Mouse (Mus musculus) spleen, adult 2 months (tissue): ENCODE data around the gene Ift81. TPM values are rescaled to one million over a fixed set of nuclear protein-coding genes. Genes with fewer than 3 reads are reported as not detected.

Experiments used
- DNase-seq, 2 experiments: peaks; one replicate each; pipeline versions ENCODE4 v3.0.0 to v3.0.0-alpha.2; 2012 to 2021; ENCODE audit warnings: low spot score in 2 of 2, low read depth in 1 of 2
- H3K27ac ChIP-seq: fragments of 200-500 bp; 2 replicates; pipeline ENCODE4 v1.5.1; 2012; ENCODE audit warnings: low read length, inconsistent platforms; ENCODE audit not compliant: insufficient read depth
- H3K27me3 ChIP-seq: fragments of 200-500 bp; 2 replicates; pipeline ENCODE4 v1.6.1; 2012; ENCODE audit warnings: mild to moderate bottlenecking, moderate library complexity, low read length, inconsistent platforms; ENCODE audit not compliant: control insufficient read depth, insufficient read depth
- H3K36me3 ChIP-seq: fragments of 200-500 bp; 2 replicates; pipeline ENCODE4 v1.6.1; 2012; ENCODE audit warnings: mild to moderate bottlenecking, low read length, inconsistent platforms; ENCODE audit not compliant: control insufficient read depth, insufficient read depth
- H3K4me1 ChIP-seq: fragments of 200-500 bp; 2 replicates; pipeline ENCODE4 v1.6.1; 2011; ENCODE audit warnings: inconsistent platforms; ENCODE audit not compliant: control insufficient read depth, insufficient read depth, insufficient read length
- H3K4me3 ChIP-seq: fragments of 200-500 bp; 2 replicates; pipeline ENCODE4 v1.5.1; 2011; ENCODE audit warnings: mild to moderate bottlenecking, inconsistent platforms; ENCODE audit not compliant: insufficient read depth, insufficient read length; ENCODE audit errors: extremely low read depth
- CTCF ChIP-seq: fragments of 200-500 bp; IDR thresholded peaks from 2 replicates; pipeline ENCODE4 v1.5.1; 2011; ENCODE audit warnings: mild to moderate bottlenecking, inconsistent platforms; ENCODE audit not compliant: insufficient read depth, insufficient read length, insufficient replicate concordance; ENCODE audit errors: extremely low read depth
- POLR2A ChIP-seq: fragments of 200-500 bp; IDR thresholded peaks from 2 replicates; pipeline ENCODE4 v1.6.1; 2011; ENCODE audit warnings: low read depth, low read length, inconsistent platforms
- WGBS: fragments of 180-500 bp; shearing (Covaris S2); methylation state at CpG from one replicate; pipeline ENCODE4 v1.1.7; 2018; 5-methylcytosine and 5-hydroxymethylcytosine counted together
- polyA plus RNA-seq: library from polyadenylated mRNA; depleted of rRNA; stranded (reverse); fragments of >200 nt; gene quantifications from 2 replicates; pipeline ENCODE4 v1.2.3, GENCODE M21; 2012

Ift81 gene
- polyA plus RNA-seq, 1 experiment: 0.34 TPM

DNA sequence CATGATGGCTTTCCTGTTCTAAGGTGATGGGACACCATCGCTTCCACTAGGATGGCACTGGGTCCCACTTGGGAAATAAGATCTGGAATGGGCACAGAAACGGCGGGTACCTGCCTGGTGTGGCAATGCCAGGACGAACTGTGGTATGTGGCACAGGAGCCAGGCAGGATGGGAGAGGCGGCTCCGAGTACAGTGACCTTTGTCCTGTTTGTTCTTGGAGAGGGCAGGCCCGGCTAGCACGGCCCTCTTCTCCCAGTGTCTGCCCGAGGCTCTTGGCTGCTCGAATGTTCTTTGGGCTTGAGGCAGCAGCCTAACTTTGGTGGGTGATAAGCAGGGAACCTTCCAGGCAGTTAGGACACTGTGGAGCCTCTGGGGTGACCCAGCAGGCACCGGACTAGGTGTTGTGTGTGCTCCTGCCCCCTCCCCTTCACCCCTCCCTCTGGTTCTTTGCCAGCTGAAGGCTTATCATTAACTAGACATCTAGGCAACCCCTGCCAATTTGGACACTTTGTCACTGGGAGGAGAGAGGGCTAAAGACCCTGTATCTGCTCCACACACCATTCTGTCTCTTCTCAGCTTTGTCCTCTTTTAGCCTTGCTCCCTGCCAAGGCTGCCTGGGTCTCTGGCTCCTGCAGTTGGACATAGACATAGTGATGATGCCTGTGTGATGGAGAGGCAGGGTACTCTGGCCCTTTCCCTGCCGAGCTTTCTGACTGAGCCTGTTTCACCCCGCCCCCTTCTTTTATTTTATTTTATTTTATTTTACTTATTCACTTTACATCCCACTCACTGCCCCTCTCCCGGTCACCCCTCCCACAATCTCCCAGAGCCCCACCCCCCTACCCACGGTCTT is 87.2 kb downstream of the Ift81 start:
- no peak for TF ChIP-seq CTCF
- TF ChIP-seq POLR2A: no peak
- H3K4me3 ChIP-seq: no peak overlapping the region
- H3K27me3 ChIP-seq: no peaks in the 10 kb centered on the region
- WGBS: 85% methylated on average over 15 of the region's 15 CpGs
- H3K27ac ChIP-seq: no peak overlapping the region
- H3K4me1 ChIP-seq: no peaks in the 10 kb centered on the region
- no peak for DNase-seq
- no peaks in the 10 kb centered on the region for H3K36me3 ChIP-seq

DNA sequence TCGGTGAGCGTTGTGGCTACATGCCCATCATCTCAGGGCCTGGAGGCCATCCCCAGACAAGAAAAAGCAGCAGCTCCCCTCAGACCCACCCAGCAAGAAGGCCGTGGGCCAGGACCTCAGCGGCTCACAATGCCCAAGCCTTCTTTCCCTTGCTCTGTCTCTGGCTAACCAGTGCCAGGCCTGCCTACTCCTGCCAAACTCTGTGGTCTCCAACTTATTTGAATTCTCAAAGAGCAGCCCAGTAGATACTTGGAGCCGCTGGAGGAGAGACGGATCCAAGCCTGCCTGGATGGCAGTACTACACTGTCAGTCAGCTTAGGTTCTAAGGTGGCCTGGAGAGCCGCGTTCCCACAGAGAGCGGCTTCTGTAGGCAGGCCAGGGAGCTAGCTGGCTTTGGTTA is 87.9 kb downstream of the Ift81 start:
- no peak overlapping the region for H3K4me3 ChIP-seq
- H3K27ac ChIP-seq: no peak overlapping the region
- H3K27me3 ChIP-seq: no peaks in the 10 kb centered on the region
- H3K4me1 ChIP-seq: no peaks in the 10 kb centered on the region
- DNase-seq: no peak
- TF ChIP-seq POLR2A (no peak), CTCF (no peak)
- WGBS: 94% methylated on average over 9 of the region's 9 CpGs
- no peaks in the 10 kb centered on the region for H3K36me3 ChIP-seq

DNA sequence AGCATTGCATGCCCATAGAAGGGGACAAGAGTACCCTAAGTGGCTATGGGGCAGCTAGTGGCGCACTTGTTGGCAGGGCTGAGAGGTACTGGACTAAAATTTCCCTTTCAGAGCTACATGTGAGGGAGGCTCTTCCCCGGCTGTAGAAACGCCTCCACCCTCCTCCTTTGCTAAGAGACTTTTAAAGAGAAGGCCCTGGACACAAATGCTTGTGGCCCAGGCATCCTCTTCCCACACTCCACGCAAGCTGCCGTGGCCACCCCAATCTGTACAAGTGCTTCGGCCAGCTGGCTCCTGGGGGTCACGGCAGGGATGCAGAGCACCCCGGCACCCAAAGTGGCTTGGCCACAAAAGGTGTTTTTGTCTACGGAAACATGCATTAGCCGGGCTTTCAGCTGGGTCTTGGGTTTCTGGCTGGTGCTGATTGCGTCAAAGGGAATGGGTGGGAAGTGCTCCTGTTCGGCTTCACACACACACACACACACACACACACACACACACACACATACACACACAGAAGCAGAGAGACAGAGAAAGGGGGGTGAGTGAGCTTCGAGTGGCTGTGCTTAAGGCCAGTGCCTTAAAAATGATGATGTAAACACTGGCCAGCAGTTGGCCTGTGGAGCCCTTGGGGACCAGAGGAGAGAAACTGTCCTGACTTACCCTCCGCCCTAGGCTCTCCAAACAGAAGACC is 88.9 kb downstream of the Ift81 start:
- WGBS: 81% methylated on average over 14 of the region's 14 CpGs
- no peak for DNase-seq
- no peaks in the 10 kb centered on the region for H3K27me3 ChIP-seq
- no peaks in the 10 kb centered on the region for H3K36me3 ChIP-seq
- TF ChIP-seq POLR2A (no peak), CTCF (no peak)
- H3K27ac ChIP-seq: no peak overlapping the region
- H3K4me1 ChIP-seq: no peaks in the 10 kb centered on the region
- no peak overlapping the region for H3K4me3 ChIP-seq

DNA sequence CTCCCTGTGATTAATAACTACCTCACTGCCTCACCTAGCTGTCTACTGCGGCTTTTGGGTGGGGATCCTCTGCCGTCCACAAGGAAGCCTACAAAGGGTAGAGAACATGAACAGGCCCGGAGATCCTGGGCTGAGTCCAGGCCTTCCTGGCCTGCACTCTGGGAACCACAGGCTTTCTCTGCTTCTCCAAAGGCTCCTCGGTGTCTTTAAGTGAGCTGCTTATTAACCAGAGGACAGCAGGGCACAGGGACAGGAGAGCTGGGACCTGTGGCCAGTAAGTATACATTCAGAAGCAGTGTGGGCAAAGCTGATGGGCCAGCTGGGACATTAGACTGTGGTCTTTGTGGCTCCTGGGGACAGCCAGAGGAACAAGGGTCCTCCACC is 89.5 kb downstream of the Ift81 start:
- Histone ChIP-seq H3K36me3 (no peaks in the 10 kb centered on the region), H3K4me3 (no peak overlapping the region), H3K27ac (no peak overlapping the region), H3K27me3 (no peaks in the 10 kb centered on the region), H3K4me1 (no peaks in the 10 kb centered on the region)
- TF ChIP-seq POLR2A (no peak), CTCF (no peak)
- DNase-seq: no peak
- WGBS: 89% methylated on average over 4 of the region's 4 CpGs

DNA sequence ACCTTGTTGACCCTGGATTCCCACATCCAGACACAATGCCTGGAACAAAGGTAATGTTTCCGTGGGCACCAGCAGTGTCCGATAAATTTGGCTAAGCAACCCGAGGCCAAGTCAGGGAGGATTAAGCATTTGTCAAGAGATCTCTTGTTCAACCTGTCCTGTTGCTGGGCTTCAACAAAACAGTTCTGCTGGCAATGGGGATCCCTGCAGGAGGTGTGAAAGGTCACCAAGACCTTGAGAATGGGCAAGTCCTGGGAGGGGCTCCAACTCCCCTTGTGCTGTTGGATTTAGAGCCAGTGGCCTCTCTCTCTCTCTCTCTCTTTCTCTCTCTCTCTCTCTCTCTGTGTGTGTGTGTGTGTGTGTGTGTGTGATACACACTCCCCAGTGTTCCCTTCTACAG is 90.1 kb downstream of the Ift81 start:
- Histone ChIP-seq H3K27ac (no peak overlapping the region), H3K4me1 (no peaks in the 10 kb centered on the region), H3K4me3 (no peak overlapping the region), H3K36me3 (no peaks in the 10 kb centered on the region), H3K27me3 (no peaks in the 10 kb centered on the region)
- 91% methylated on average over 3 of the region's 3 CpGs for WGBS
- no peak for DNase-seq
- no peak for TF ChIP-seq POLR2A
- TF ChIP-seq CTCF: no peak

DNA sequence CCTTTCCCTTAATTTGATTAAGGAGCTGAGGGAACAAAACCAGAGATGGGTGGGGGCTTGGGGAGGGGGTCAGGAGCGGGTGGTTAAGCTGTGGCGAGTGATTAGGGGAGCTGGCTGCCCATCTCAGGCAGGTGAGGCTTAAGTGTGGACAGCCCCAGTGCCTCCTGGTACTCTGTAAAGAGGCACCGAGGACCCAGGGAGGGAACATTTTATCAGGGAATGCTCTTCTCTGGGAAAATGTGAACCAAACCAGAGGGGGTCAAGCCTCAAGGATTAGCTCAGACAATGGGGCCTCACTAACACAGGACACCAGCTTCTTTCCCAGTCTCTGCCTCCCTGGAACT is 93.2 kb downstream of the Ift81 start:
- Histone ChIP-seq H3K27ac (no peak overlapping the region), H3K36me3 (no peaks in the 10 kb centered on the region), H3K27me3 (no peaks in the 10 kb centered on the region), H3K4me1 (no peaks in the 10 kb centered on the region), H3K4me3 (no peak overlapping the region)
- 92% methylated on average over 3 of the region's 3 CpGs for WGBS
- TF ChIP-seq CTCF (no peak), POLR2A (no peak)
- DNase-seq: no peak

DNA sequence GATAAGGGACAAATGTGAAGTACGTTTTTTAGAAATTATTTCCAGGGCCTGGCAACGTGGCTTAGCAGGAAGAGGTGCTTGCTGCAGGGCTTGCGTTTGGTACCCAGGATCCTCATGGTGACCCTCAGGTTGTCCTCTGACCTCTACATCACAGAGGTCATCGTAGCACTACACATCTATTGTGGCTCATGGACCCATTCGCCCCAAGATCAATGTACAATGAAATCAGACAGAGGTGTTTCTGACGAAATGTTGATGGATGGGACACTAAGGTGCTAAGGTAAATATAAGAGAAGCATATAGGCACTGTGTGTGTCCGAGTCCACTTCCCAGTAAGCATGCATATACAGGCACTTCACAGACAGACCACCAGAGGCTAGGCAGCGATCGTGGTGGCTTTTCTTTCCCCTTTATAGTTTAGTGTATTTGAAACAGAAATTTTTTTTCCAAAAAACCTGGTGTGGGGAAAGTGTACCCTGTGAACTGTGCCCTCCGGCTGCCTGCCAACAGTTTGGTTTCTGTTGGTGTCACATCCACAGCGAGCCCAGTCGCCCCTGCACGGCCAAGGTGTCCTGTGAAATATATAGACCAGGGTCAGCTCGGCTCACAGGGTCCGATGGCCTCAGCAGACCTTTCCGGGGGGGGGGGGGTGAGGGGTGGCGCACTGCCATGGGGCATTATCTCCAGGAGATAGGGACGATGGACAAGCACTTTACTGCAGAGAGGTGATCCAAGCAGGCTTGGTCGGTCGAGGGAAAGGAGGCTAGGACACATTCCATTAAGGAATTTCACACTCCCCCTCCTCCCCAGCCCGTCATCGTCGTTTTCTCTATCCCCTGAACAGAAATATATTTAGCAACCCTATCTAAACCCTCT is 93.8 kb downstream of the Ift81 start:
- Histone ChIP-seq H3K4me3 (no peak overlapping the region), H3K36me3 (no peaks in the 10 kb centered on the region), H3K4me1 (no peaks in the 10 kb centered on the region), H3K27me3 (no peaks in the 10 kb centered on the region), H3K27ac (no peak overlapping the region)
- DNase-seq: no peak
- 83% methylated on average over 23 of the region's 23 CpGs for whole genome bisulfite sequencing
- no peak for TF ChIP-seq CTCF
